Mouse (Mus musculus): ENCODE data around the gene Slc44a2. TPM values are rescaled to one million over a fixed set of nuclear protein-coding genes. Genes with fewer than 3 reads are reported as not detected.

The Slc44a2 gene
- total RNA-seq, 2 experiments from 2014 or later, result 104 to 117 TPM

- DNase-seq, result no peak
- intact Hi-C loops (cut with DNase I; ENCODE audit: low total_unique reads), result no loop called here
Measured at GRCm38 (mm10) chr9:21327569-21327968, 7.1 kb downstream of the Slc44a2 start.

GRCm38 (mm10) chr9:21328041-21328440 lies 7.5 kb downstream of the Slc44a2 start:
- no peak for DNase-seq
- intact Hi-C loops (cut with DNase I; ENCODE audit: low total_unique reads), result no loop called here

DNA sequence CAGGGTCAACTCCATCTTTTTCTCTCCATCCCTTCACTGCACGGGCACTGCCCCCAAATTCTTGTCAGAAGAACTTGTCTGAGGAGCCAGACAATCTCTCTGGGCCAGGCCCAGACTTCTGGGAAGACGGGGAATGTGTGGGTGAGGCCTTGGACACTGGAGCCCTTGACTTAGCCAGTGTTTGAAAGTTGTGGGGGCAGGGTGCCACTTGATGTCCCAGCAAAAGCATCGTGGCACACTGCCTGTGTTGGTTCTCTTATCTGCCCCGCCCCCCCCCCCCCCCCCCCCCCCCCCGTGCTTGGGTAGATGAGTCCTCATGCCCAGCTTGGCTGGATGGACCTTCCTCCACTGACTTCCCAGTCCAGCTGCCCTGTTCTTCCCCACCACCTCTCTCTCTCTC lies 8.5 kb downstream of the Slc44a2 start:
- intact Hi-C loops (cut with DNase I; ENCODE audit: low total_unique reads), result no loop called here
- peak; percentile 66 for DNase-seq

- intact Hi-C loops (cut with DNase I; ENCODE audit: low total_unique reads), result no loop called here
- no peak for DNase-seq
Measured at GRCm38 (mm10) chr9:21329699-21330289, 9.3 kb downstream of the Slc44a2 start.

GRCm38 (mm10) chr9:21331365-21332140 lies 11.1 kb downstream of the Slc44a2 start:
- intact Hi-C loops (cut with DNase I; ENCODE audit: low total_unique reads), result no loop called here
- no peak for DNase-seq

GRCm38 (mm10) chr9:21332161-21333061 lies 11.9 kb downstream of the Slc44a2 start:
- DNase-seq, result no peak

GRCm38 (mm10) chr9:21333523-21333922 lies 13.0 kb downstream of the Slc44a2 start:
- intact Hi-C loops (cut with DNase I; ENCODE audit: low total_unique reads), result no loop called here
- no peak for DNase-seq

More at GRCm38 (mm10) chr9:21332161-21333061, 11.9 kb downstream of the Slc44a2 start:
- intact Hi-C loops (cut with DNase I; ENCODE audit: low total_unique reads), result no loop called here

- intact Hi-C loops (cut with DNase I; ENCODE audit: low total_unique reads), result no loop called here
- DNase-seq, result no peak
Measured at GRCm38 (mm10) chr9:21334747-21335146, 14.2 kb downstream of the Slc44a2 start.

GRCm38 (mm10) chr9:21335391-21335790 lies 14.9 kb downstream of the Slc44a2 start:
- no peak for DNase-seq

GRCm38 (mm10) chr9:21336491-21336890 lies 16.0 kb downstream of the Slc44a2 start:
- DNase-seq, result no peak
- intact Hi-C loops (cut with DNase I; ENCODE audit: low total_unique reads), result no loop called here

More at GRCm38 (mm10) chr9:21335391-21335790, 14.9 kb downstream of the Slc44a2 start:
- intact Hi-C loops (cut with DNase I; ENCODE audit: low total_unique reads), result no loop called here

DNA sequence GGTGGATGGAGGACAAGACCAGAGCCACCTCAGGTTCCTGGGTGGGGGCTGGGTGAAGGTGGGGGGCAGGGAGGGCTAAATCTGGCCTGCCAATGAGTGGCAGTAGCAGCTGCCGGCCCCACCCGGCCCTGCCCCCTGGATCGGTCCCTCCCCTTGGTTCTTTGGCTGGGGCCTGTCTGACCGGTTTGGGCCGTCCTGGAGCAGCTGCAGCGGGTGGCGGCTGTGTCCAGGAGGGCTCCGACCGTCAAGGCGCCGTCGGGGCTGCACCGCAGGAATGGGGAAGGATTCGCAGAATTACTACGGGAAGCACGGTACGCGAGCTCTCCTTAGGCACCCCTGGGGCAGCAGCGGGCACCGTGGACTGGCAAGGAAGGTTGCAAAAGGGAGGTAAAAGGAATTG lies 17.2 kb downstream of the Slc44a2 start:
- intact Hi-C loops (cut with DNase I; ENCODE audit: low total_unique reads), result no loop called here
- DNase-seq, result peak; percentile 76

DNA sequence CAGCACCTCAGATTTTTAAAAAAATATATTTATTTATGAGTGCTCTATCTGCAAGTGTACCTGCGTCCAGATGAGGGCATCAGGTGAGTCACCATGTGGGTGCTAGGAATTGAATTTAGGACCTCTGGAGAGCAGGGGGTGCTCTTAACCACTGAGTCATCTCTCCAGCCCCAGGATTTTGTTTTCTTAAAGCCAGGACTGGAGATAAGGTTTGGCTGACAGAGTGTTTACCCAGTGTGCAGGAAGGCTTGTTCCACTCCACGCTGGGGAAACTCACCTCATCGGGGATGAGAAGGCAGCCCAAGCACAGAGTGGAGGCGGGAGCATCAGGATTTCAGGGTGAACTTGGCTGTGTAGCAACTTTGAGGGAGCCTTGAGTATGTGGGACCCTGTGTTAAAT lies 19.9 kb downstream of the Slc44a2 start:
- intact Hi-C loops (cut with DNase I; ENCODE audit: low total_unique reads), result no loop called here
- no peak for DNase-seq

GRCm38 (mm10) chr9:21346627-21347365 lies 26.3 kb downstream of the Slc44a2 start:
- DNase-seq, result no peak
- intact Hi-C loops (cut with DNase I; ENCODE audit: low total_unique reads), result no loop called here

DNA sequence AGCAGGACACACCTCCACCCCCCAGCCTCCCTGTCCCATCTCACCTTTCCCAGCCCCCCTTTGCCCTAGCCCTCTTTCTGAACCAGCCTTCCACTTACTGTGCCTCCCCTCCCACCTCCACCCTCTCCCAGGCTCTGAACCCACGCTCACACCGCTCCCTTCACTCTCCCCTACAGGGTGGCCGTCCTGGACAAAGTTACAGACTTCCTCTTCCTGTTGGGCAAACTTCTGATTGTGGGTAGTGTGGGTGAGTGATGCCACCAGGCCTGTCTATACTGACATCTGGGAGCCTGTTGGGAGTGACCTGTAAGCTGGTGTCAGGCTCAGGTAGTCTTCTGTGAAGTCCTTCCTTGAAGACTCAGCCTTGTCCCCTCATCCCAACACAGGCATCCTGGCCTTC lies 27.7 kb downstream of the Slc44a2 start:
- intact Hi-C loops (cut with DNase I; ENCODE audit: low total_unique reads), result no loop called here
- DNase-seq, result no peak

DNA sequence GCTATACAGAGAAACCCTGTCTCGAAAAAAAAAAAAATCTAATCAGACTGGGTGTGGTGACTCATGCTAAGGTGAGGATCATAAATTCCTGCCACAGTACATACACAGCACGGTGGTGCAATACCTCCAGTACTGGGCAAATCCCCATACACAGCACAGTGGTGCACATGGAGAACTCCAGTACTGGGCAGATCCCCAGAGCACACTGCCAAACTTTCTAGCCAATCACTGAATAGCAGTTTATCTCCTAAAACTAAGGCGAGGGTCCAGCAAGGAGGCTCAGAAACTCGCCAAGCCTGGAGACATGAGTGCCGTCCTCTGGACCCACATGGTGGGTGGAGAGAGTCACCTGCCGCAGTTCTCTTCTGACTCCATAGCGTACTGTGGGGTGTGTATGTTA lies 30.7 kb downstream of the Slc44a2 start:
- DNase-seq, result no peak
- intact Hi-C loops (cut with DNase I; ENCODE audit: low total_unique reads), result no loop called here

GRCm38 (mm10) chr9:21351702-21352377 lies 31.3 kb downstream of the Slc44a2 start:
- no peak for DNase-seq

DNA sequence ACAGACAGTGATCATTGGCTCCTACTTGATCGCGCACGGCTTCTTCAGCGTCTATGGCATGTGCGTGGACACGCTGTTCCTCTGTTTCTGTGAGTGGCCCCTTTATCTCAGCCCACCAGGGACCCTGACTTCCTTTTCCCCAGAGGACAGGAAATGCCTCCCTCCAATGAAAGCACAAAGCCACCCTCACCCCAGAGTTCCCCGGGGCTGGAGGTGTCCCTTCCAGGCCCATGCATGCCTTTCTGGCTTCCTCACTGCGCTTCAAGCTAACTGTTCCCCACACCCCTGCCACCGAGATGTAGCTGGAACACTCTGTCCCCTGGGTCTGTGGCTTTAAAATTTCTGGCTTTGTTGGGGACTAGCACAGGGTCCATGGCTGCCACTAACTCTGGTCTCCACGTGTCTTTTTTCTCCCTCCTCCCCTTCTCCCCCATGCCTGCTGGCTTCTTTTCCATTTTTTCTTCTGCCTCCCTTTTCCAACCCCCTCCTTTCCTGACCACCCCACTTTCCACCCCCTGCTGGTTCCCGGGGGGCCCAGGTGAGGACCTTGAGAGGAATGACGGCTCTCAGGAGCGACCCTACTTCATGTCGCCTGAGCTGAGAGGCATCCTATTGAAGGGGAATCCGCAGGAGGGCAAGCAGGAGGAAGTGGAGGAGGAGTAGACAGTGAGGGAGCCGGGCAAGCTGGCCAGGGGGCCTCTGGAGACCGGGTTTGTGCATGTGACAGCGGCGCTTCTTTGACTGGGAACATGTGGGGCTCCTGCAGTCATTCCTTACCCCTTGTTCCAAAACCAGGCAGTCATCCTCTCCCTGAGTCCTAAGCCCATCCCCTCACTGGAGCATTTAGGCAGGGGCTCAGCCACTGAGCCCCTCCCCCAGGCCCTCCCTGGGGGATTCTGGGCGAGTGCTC lies 32.2 kb downstream of the Slc44a2 start:
- DNase-seq, result no peak
- intact Hi-C loops (cut with DNase I; ENCODE audit: low total_unique reads), result no loop called here

More at GRCm38 (mm10) chr9:21351702-21352377, 31.3 kb downstream of the Slc44a2 start:
- intact Hi-C loops (cut with DNase I; ENCODE audit: low total_unique reads), result no loop called here

- intact Hi-C loops (cut with DNase I; ENCODE audit: low total_unique reads), result no loop called here
- no peak for DNase-seq
Measured at GRCm38 (mm10) chr9:21353373-21353686, 32.8 kb downstream of the Slc44a2 start.

All from gastrocnemius, postnatal 14 days (tissue).